Mouse (Mus musculus): Measurements from ENCODE around the gene Gpr75.

DNA sequence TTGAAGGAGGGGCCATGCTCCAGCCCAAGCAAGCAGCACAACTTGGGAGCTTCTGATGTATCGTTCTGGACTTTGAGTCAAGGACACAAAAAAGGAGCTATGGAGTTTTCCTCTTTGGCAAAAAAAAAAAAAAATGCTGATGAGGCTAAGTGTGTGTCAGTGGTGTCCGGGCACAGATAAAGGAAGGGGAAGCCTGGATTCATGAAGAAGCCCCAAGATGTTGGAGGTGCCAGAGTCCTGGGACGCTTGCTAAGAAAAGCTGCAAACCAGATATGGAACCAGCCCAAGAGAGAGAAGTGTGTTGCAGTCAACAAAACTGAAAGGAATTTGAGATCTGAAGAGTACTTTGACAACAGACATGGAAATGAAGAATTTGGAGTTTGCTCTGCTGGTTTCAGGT lies 27.2 kb downstream of the Gpr75 start:
- TF ChIP-seq CTCF (IDR thresholded peaks at IDR 0.05; ENCODE audit: control insufficient read depth, insufficient read depth, insufficient read length) = no peak
- TF ChIP-seq FOSL1 (IDR thresholded peaks at IDR 0.05; ENCODE audit: insufficient read depth, low read length, poor library complexity, severe bottlenecking) = no peak
- no peak for TF ChIP-seq USF1 (IDR thresholded peaks at IDR 0.05; ENCODE audit: low read depth)
- no peak for TF ChIP-seq MYOD1 (IDR thresholded peaks at IDR 0.05; ENCODE audit: control insufficient read depth, insufficient read length, low read depth)
- no peak for TF ChIP-seq MAX (IDR thresholded peaks at IDR 0.05)
- no peak for TF ChIP-seq MYOG (IDR thresholded peaks at IDR 0.05; ENCODE audit: control insufficient read depth, extremely low read depth, insufficient read length)
- TF ChIP-seq CEBPB (IDR thresholded peaks at IDR 0.05; ENCODE audit: low read depth) = no peak

Measured in C2C12 (cell line).